Mouse (Mus musculus) liver, embryonic 12.5 days (tissue): ENCODE results near the gene Mif4gd. TPM values are rescaled to one million over a fixed set of nuclear protein-coding genes. Genes with fewer than 3 reads are reported as not detected.
"Not testable (repeated sequence)": the region's sequence is repeated elsewhere in the genome, so short reads cannot be mapped to it uniquely, and the experiment has no call there.

Source experiments
- ATAC-seq: fragments of 200-750 bp; cut with Nextera tagmentation; 2 replicates; pipeline ENCODE4 v1.8.0; 2017; ENCODE audit warnings: moderate number of reproducible peaks, mild to moderate bottlenecking, moderate library complexity
- H3K27ac ChIP-seq: fragments of 300-500 bp; sonication (generic); 2 replicates; pipeline ENCODE4 v1.5.1; 2016; ENCODE audit warnings: mild to moderate bottlenecking
- H3K27me3 ChIP-seq: fragments of 300-500 bp; sonication (generic); replicated peaks from 2 replicates; pipeline ENCODE4 v1.6.1; 2016; ENCODE audit warnings: mild to moderate bottlenecking, moderate library complexity
- H3K36me3 ChIP-seq: fragments of 300-500 bp; sonication (generic); 2 replicates; pipeline ENCODE4 v1.6.1; 2016; ENCODE audit warnings: mild to moderate bottlenecking, moderate library complexity
- H3K4me1 ChIP-seq: fragments of 300-500 bp; sonication (generic); 2 replicates; pipeline ENCODE4 v1.6.1; 2016
- H3K4me2 ChIP-seq: fragments of 300-500 bp; sonication (generic); 2 replicates; pipeline ENCODE4 v1.6.1; 2016; ENCODE audit warnings: mild to moderate bottlenecking, moderate library complexity
- H3K4me3 ChIP-seq: fragments of 300-500 bp; sonication (generic); 2 replicates; pipeline ENCODE4 v1.5.1; 2016; ENCODE audit warnings: mild to moderate bottlenecking, moderate library complexity
- H3K9ac ChIP-seq: fragments of 300-500 bp; sonication (generic); 2 replicates; pipeline ENCODE4 v1.6.1; 2016; ENCODE audit warnings: mild to moderate bottlenecking, moderate library complexity
- H3K9me3 ChIP-seq: fragments of 300-500 bp; sonication (generic); replicated peaks from 2 replicates; pipeline ENCODE4 v1.6.1; 2016; ENCODE audit warnings: mild to moderate bottlenecking, moderate library complexity
- WGBS: fragments of 180-500 bp; shearing (Covaris S2); methylation state at CpG from one replicate; pipeline ENCODE4 v1.1.7; 2016; ENCODE audit not compliant: insufficient replicate concordance; 5-methylcytosine and 5-hydroxymethylcytosine counted together
- polyA plus RNA-seq: library from polyadenylated mRNA; unstranded; fragments of >200 nt; fragmentation: Nextera tagmentation; extraction: Ambion mirVana; gene quantifications from 2 replicates; pipeline ENCODE4 v1.2.1, GENCODE M21; 2016

Gene Mif4gd
- polyA plus RNA-seq = 26.6 and 27.1 TPM in 2 replicates

- no peaks in the 10 kb centered on the region for H3K9me3 ChIP-seq
- peak within 1 kb of the TSS; percentile 68 for H3K4me3 ChIP-seq
- WGBS = under 1% methylated on average over 80 of the region's 80 CpGs
- no peaks in the 10 kb centered on the region for H3K27me3 ChIP-seq
- H3K36me3 ChIP-seq = peaks cover 57% of the 10 kb centered on the region
- peak within 1 kb of the TSS; percentile 82 for H3K9ac ChIP-seq
- peak; percentile 88 for ATAC-seq
- peaks cover 50% of the 10 kb centered on the region for H3K4me1 ChIP-seq
- H3K27ac ChIP-seq = peak within 1 kb of the TSS; percentile 96
- peak within 1 kb of the TSS; percentile 93 for H3K4me2 ChIP-seq
These were observed at the start of gene Mif4gd for GRCm38 (mm10) chr11:115612410-115613137. TSS of gene Mif4gd (minus strand) at chr11:115612969.

GRCm38 (mm10) chr11:115660376-115660775 is 47.6 kb upstream of the Mif4gd start:
- H3K36me3 ChIP-seq = peaks cover 26% of the 10 kb centered on the region
- 82% methylated on average over 4 of the region's 4 CpGs for whole genome bisulfite sequencing
- no peaks in the 10 kb centered on the region for H3K9me3 ChIP-seq
- no peaks in the 10 kb centered on the region for H3K27me3 ChIP-seq
- H3K27ac ChIP-seq = no peak overlapping the region
- H3K4me2 ChIP-seq = no peak overlapping the region
- no peak for ATAC-seq
- H3K4me1 ChIP-seq = peaks cover 32% of the 10 kb centered on the region
- no peak overlapping the region for H3K4me3 ChIP-seq
- H3K9ac ChIP-seq = no peak overlapping the region

GRCm38 (mm10) chr11:115658521-115658920 is 45.8 kb upstream of the Mif4gd start:
- 62% methylated on average over 6 of the region's 6 CpGs for WGBS

GRCm38 (mm10) chr11:115654128-115654527 is 41.4 kb upstream of the Mif4gd start:
- H3K27me3 ChIP-seq = no peaks in the 10 kb centered on the region
- peaks cover 55% of the 10 kb centered on the region for H3K36me3 ChIP-seq
- no peak overlapping the region for H3K4me3 ChIP-seq
- no peak overlapping the region for H3K9ac ChIP-seq
- WGBS = 41% methylated on average over 2 of the region's 2 CpGs
- no peak for ATAC-seq
- no peak overlapping the region for H3K4me2 ChIP-seq
- no peak overlapping the region for H3K27ac ChIP-seq
- no peaks in the 10 kb centered on the region for H3K9me3 ChIP-seq
- peaks cover 16% of the 10 kb centered on the region for H3K4me1 ChIP-seq

More at GRCm38 (mm10) chr11:115658521-115658920, 45.8 kb upstream of the Mif4gd start:
- no peak overlapping the region for H3K4me2 ChIP-seq
- H3K27ac ChIP-seq = no peak overlapping the region
- peaks cover 44% of the 10 kb centered on the region for H3K36me3 ChIP-seq
- H3K27me3 ChIP-seq = no peaks in the 10 kb centered on the region
- H3K4me3 ChIP-seq = no peak overlapping the region
- no peak overlapping the region for H3K9ac ChIP-seq
- ATAC-seq = no peak
- H3K9me3 ChIP-seq = no peaks in the 10 kb centered on the region
- peaks cover 28% of the 10 kb centered on the region for H3K4me1 ChIP-seq

GRCm38 (mm10) chr11:115653194-115653593 is 40.4 kb upstream of the Mif4gd start:
- ATAC-seq = no peak
- no peaks in the 10 kb centered on the region for H3K27me3 ChIP-seq
- no peak overlapping the region for H3K4me3 ChIP-seq
- H3K9ac ChIP-seq = no peak overlapping the region
- no peak overlapping the region for H3K4me2 ChIP-seq
- no peaks in the 10 kb centered on the region for H3K9me3 ChIP-seq
- H3K4me1 ChIP-seq = peaks cover 9% of the 10 kb centered on the region; the same call in 1 of the 2 replicates
- 72% methylated on average over 3 of the region's 3 CpGs for WGBS
- H3K27ac ChIP-seq = no peak overlapping the region
- H3K36me3 ChIP-seq = peaks cover 64% of the 10 kb centered on the region

- H3K9me3 ChIP-seq = no peaks in the 10 kb centered on the region
- no peaks in the 10 kb centered on the region; the same call in 1 of the 2 replicates for H3K4me1 ChIP-seq
- no peak overlapping the region for H3K4me2 ChIP-seq
- H3K27ac ChIP-seq = no peak overlapping the region
- no peak overlapping the region for H3K4me3 ChIP-seq
- no peaks in the 10 kb centered on the region for H3K27me3 ChIP-seq
- WGBS = 78% methylated on average over 3 of the region's 3 CpGs
- H3K36me3 ChIP-seq = peaks cover 79% of the 10 kb centered on the region
- ATAC-seq = no peak
- H3K9ac ChIP-seq = no peak overlapping the region
These were observed 38.9 kb upstream of the Mif4gd start for GRCm38 (mm10) chr11:115651680-115652079.

- Histone ChIP-seq H3K36me3 (peaks cover 86% of the 10 kb centered on the region), H3K27ac (no peak overlapping the region), H3K27me3 (no peaks in the 10 kb centered on the region), H3K4me2 (no peak overlapping the region), H3K9ac (no peak overlapping the region), H3K4me3 (no peak overlapping the region), H3K4me1 (no peaks in the 10 kb centered on the region; the same call in 1 of the 2 replicates), H3K9me3 (no peaks in the 10 kb centered on the region)
- ATAC-seq = no peak
- 84% methylated on average over 10 of the region's 10 CpGs for WGBS
These were observed 36.9 kb upstream of the Mif4gd start for GRCm38 (mm10) chr11:115649706-115650105.

GRCm38 (mm10) chr11:115647459-115647858 is 34.7 kb upstream of the Mif4gd start:
- Histone ChIP-seq H3K9ac (no peak overlapping the region), H3K27ac (no peak overlapping the region), H3K27me3 (no peaks in the 10 kb centered on the region), H3K4me2 (no peak overlapping the region), H3K9me3 (no peaks in the 10 kb centered on the region), H3K36me3 (peaks cover 79% of the 10 kb centered on the region), H3K4me3 (no peak overlapping the region), H3K4me1 (peaks cover 6% of the 10 kb centered on the region; the same call in 1 of the 2 replicates)
- no peak for ATAC-seq
- 63% methylated on average over 6 of the region's 6 CpGs for whole genome bisulfite sequencing

- H3K9me3 ChIP-seq = no peaks in the 10 kb centered on the region
These were observed 33.7 kb upstream of the Mif4gd start for GRCm38 (mm10) chr11:115646439-115646838.

GRCm38 (mm10) chr11:115645498-115645897 is 32.7 kb upstream of the Mif4gd start:
- not testable (repeated sequence) for ATAC-seq, H3K9me3 ChIP-seq, H3K27me3 ChIP-seq, H3K9ac ChIP-seq, H3K4me3 ChIP-seq, H3K27ac ChIP-seq, H3K4me2 ChIP-seq
- WGBS = 88% methylated on average over 14 of the region's 14 CpGs
- peaks cover 23% of the 10 kb centered on the region for H3K4me1 ChIP-seq
- H3K36me3 ChIP-seq = peaks cover 67% of the 10 kb centered on the region

More at GRCm38 (mm10) chr11:115646439-115646838, 33.7 kb upstream of the Mif4gd start:
- WGBS = 87% methylated on average over 9 of the region's 9 CpGs
- no peak overlapping the region for H3K4me3 ChIP-seq
- H3K4me1 ChIP-seq = peaks cover 15% of the 10 kb centered on the region
- H3K4me2 ChIP-seq = no peak overlapping the region
- no peak for ATAC-seq
- no peak overlapping the region for H3K27ac ChIP-seq
- H3K27me3 ChIP-seq = no peaks in the 10 kb centered on the region
- no peak overlapping the region for H3K9ac ChIP-seq
- H3K36me3 ChIP-seq = peaks cover 74% of the 10 kb centered on the region

GRCm38 (mm10) chr11:115644308-115644707 is 31.5 kb upstream of the Mif4gd start:
- H3K27ac ChIP-seq = no peak overlapping the region
- WGBS = 83% methylated on average over 13 of the region's 13 CpGs
- H3K9ac ChIP-seq = no peak overlapping the region
- no peak for ATAC-seq
- H3K9me3 ChIP-seq = no peaks in the 10 kb centered on the region
- no peak overlapping the region for H3K4me3 ChIP-seq
- H3K36me3 ChIP-seq = peaks cover 60% of the 10 kb centered on the region
- H3K4me1 ChIP-seq = peaks cover 26% of the 10 kb centered on the region
- H3K27me3 ChIP-seq = no peaks in the 10 kb centered on the region
- H3K4me2 ChIP-seq = no peak overlapping the region

- Histone ChIP-seq H3K9me3 (no peaks in the 10 kb centered on the region), H3K9ac (no peak overlapping the region), H3K27ac (no peak overlapping the region), H3K4me1 (peaks cover 33% of the 10 kb centered on the region), H3K36me3 (peaks cover 49% of the 10 kb centered on the region), H3K27me3 (no peaks in the 10 kb centered on the region), H3K4me2 (no peak overlapping the region), H3K4me3 (no peak overlapping the region)
- ATAC-seq = no peak
- WGBS = 45% methylated on average over 10 of the region's 10 CpGs
These were observed 30.5 kb upstream of the Mif4gd start for GRCm38 (mm10) chr11:115643265-115643664.
